16 mouse cellular contexts compared by ENCODE assay signal in the genomic region with DNA sequence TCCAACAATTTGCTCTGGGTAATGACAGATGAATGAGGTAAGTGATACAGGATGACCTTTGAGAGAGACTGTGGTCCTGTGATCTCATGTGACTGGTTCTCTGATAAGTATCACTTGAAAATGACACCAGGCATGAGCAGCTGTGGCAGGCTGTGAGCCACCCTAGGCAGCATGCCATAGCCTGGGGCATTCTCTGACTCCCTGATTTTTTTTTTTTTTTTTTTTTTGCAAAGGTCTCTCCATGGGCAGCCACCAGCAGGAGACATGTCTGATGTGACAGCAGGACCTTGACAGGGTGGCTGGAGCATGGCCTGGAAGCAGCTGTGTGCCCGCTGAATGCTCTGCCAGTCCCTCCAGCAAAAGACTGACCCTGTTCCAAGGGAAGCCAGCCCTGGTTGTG.
DNase-seq lines count a peak whose midpoint lies in the region; ATAC-seq and TF ChIP-seq lines count a peak whose summit lies in the region.
"Had no signal": no experiment of that assay in that cellular context is flagged by ENCODE, and none has a peak within 500 bp of the region (broad histone marks: within the 10 kb centered on the region; RNA-seq: fewer than 3 reads in every experiment).

No protein-coding gene starts in this region.

- TF ChIP-seq EP300 in heart, postnatal 0 days (IDR thresholded peaks at IDR 0.05; ENCODE audit: low read depth), result peak; percentile 99

- no peak overlapping the region for H3K9ac ChIP-seq in heart, postnatal 0 days (replicated peaks; ENCODE audit: low read depth, low read length)
- no peak overlapping the region for H3K9ac ChIP-seq in forebrain, embryonic 16.5 days (replicated peaks; ENCODE audit: low read depth, low read length)
- H3K9ac ChIP-seq: kidney, embryonic 15.5 days; lung, embryonic 15.5 days; midbrain, embryonic 13.5 days; neural tube, embryonic 12.5 days had no signal

- TF ChIP-seq CTCF in heart, postnatal 0 days (IDR thresholded peaks at IDR 0.05; ENCODE audit: low read depth), result 0 out of 2 replicates have a peak, but pooled peaks have one; percentile 0

- no peaks in the 10 kb centered on the region for H3K36me3 ChIP-seq in heart, postnatal 0 days (replicated peaks; ENCODE audit: control insufficient read depth, insufficient read depth, low read length)
- no peaks in the 10 kb centered on the region for H3K36me3 ChIP-seq in forebrain, embryonic 16.5 days (ENCODE audit: control insufficient read depth, insufficient read depth)
- H3K36me3 ChIP-seq: forebrain, embryonic 10.5 days; hindbrain, embryonic 10.5 days; kidney, embryonic 15.5 days; lung, embryonic 15.5 days; midbrain, embryonic 13.5 days; neural tube, embryonic 12.5 days had no signal

- peaks cover 13% of the 10 kb centered on the region for H3K4me1 ChIP-seq in heart, postnatal 0 days (ENCODE audit: control insufficient read depth, insufficient read depth)
- H3K4me1 ChIP-seq in forebrain, embryonic 16.5 days (replicated peaks; ENCODE audit: control insufficient read depth, insufficient read depth, low read length), result no peaks in the 10 kb centered on the region
- H3K4me1 ChIP-seq: forebrain, embryonic 10.5 days; kidney, embryonic 15.5 days; lung, embryonic 15.5 days; neural tube, embryonic 12.5 days had no signal

- peak; percentile 49 to 61 for DNase-seq in cerebellum, postnatal 10 days
- no peak for DNase-seq in cerebellum, adult 18-20 months
- peak; percentile 12 for DNase-seq in 3T3-L1 (ENCODE audit: low read depth, low spot score)
- DNase-seq in heart, adult 11 months, result peak; percentile 97
- peak; percentile 78 for DNase-seq in heart, postnatal 0 days (ENCODE audit: low spot score)
- no peak for DNase-seq in layer of hippocampus, adult 18-20 months (ENCODE audit: low spot score in 2 of 2)
- no peak for DNase-seq in right cerebral cortex, postnatal 4 days
- DNase-seq: liver; thymus, postnatal 36 days had no signal

- H3K4me2 ChIP-seq in heart, postnatal 0 days (ENCODE audit: low read depth, low read length), result no peak overlapping the region
- H3K4me2 ChIP-seq in forebrain, embryonic 16.5 days (ENCODE audit: low read length), result no peak overlapping the region
- H3K4me2 ChIP-seq: kidney, embryonic 15.5 days; lung, embryonic 15.5 days; midbrain, embryonic 13.5 days; neural tube, embryonic 12.5 days had no signal

- no peaks in the 10 kb centered on the region for H3K9me3 ChIP-seq in heart, postnatal 0 days (replicated peaks; ENCODE audit: control insufficient read depth, low read length)
- no peaks in the 10 kb centered on the region for H3K9me3 ChIP-seq in forebrain, embryonic 16.5 days (ENCODE audit: control insufficient read depth, low read length)
- H3K9me3 ChIP-seq: forebrain, embryonic 10.5 days; hindbrain, embryonic 10.5 days; kidney, embryonic 15.5 days; lung, embryonic 15.5 days; midbrain, embryonic 13.5 days; neural tube, embryonic 12.5 days had no signal

- WGBS in heart, postnatal 0 days, result 30% methylated on average over 1 of the region's 1 CpGs
- 70% methylated on average over 1 of the region's 1 CpGs for WGBS in forebrain, embryonic 16.5 days

- no peaks in the 10 kb centered on the region for H3K27me3 ChIP-seq in heart, postnatal 0 days (ENCODE audit: control insufficient read depth, insufficient read depth, low read length)
- H3K27me3 ChIP-seq in forebrain, embryonic 16.5 days (replicated peaks; ENCODE audit: control insufficient read depth, insufficient read depth, low read length), result no peaks in the 10 kb centered on the region
- H3K27me3 ChIP-seq: kidney, embryonic 15.5 days; lung, embryonic 15.5 days; midbrain, embryonic 13.5 days; neural tube, embryonic 12.5 days had no signal

- no peak overlapping the region for H3K4me3 ChIP-seq in heart, postnatal 0 days (ENCODE audit: low read depth, low read length)
- H3K4me3 ChIP-seq in forebrain, embryonic 16.5 days (replicated peaks; ENCODE audit: low read length), result no peak overlapping the region
- H3K4me3 ChIP-seq: forebrain, embryonic 10.5 days; hindbrain, embryonic 10.5 days; kidney, embryonic 15.5 days; lung, embryonic 15.5 days; midbrain, embryonic 13.5 days; neural tube, embryonic 12.5 days had no signal

- peak overlapping the region; percentile 87 for H3K27ac ChIP-seq in heart, postnatal 0 days (ENCODE audit: low read depth)
- H3K27ac ChIP-seq in forebrain, embryonic 16.5 days (ENCODE audit: low read length), result no peak overlapping the region
- H3K27ac ChIP-seq: forebrain, embryonic 10.5 days; hindbrain, embryonic 10.5 days; kidney, embryonic 15.5 days; lung, embryonic 15.5 days; midbrain, embryonic 13.5 days; neural tube, embryonic 12.5 days had no signal

- peak; percentile 95 for ATAC-seq in heart, postnatal 0 days (ENCODE audit: insufficient read depth, low read depth)
- ATAC-seq in forebrain, embryonic 16.5 days, result no peak
- ATAC-seq: midbrain, embryonic 13.5 days had no signal

Comparison
In these comparisons a context has a peak if more than half of its experiments do, and no peak if none do; other contexts are left out.
1. DNase-seq: peak in cerebellum, postnatal 10 days (2 of 2), 3T3-L1 (single experiment), heart, adult 11 months (single experiment) and heart, postnatal 0 days (single experiment); none in cerebellum, adult 18-20 months (0 of 2), layer of hippocampus, adult 18-20 months (0 of 2) and right cerebral cortex, postnatal 4 days (single experiment).